Mouse (Mus musculus) left cerebral cortex, postnatal 10 days (tissue): ENCODE results near the gene Skil. TPM values are rescaled to one million over a fixed set of nuclear protein-coding genes. Genes with fewer than 3 reads are reported as not detected.
A peak's percentile ranks its signal among the peaks of the same experiment; 100 is the strongest.

ENCODE experiments used
- DNase-seq, 2 experiments: peaks; one replicate each; pipeline ENCODE4 v3.0.0; 2021 to 2022; ENCODE audit warnings: low spot score in 2 of 2, mixed read lengths in 1 of 2; ENCODE audit errors: extremely low spot score in 1 of 2
- intact Hi-C: fragments of 180-260 bp; cut with DNase I; formaldehyde crosslinking; loops from one replicate; pipeline ENCODE4 v1.15.1; 2025
- total RNA-seq, 2 experiments: library from RNA; stranded (reverse); gene quantifications; 2 replicates each; pipeline ENCODE4 v1.2.3; 2021

Skil gene
- total RNA-seq, result 10 to 100 TPM; 64.4 to 66.2 TPM

- DNase-seq, result peak; percentile 93 to 98
- intact Hi-C loops, result loop anchor here (5.0 kb wide), 1 partner anchor 37 kb away; no protein-coding TSS in a partner anchor
These were observed at the start of gene Skil for GRCm38 (mm10) chr3:31094531-31095178. Gene Skil (plus strand): TSS chr3:31095058.

DNA sequence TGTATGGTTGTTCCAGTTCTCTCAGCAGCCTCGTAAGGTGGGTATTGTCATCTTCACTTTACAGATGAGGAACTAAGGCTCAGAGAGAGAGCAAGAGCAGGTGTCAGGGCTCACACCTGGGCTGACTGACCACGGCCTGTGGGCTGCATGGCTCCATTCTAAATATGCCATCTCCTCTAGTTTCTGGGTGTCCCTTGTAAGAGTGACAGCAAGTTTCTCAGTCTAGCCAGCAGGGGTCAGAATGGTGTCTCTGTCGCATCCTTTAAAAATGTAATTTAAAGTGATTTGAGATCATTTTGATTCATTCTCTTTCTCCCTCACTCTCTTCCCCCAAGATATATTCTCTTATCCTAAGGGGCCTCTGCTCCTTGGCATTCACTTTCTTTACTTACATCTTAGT is 47.6 kb upstream of the Skil start:
- no peak for DNase-seq
- intact Hi-C loops, result no loop called here

DNA sequence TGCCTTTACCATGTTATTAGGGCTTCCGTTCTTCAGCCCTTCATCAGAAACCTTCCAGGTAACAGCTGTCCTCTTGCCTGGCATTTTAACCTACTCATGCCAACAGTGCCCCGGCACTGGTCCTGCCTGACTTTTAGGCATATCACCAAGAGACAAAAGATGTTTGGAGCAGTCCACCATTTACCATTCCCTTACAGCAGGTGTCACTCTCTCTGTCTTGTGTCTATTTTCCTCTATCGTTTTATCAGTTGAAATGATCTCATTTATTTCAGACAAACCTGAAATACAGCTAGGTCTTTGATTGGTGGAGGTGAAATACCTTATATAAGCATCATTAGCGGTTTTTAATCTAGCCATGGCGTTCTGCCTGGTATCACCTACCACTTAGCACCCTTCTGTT is 45.8 kb upstream of the Skil start:
- intact Hi-C loops, result no loop called here

DNA sequence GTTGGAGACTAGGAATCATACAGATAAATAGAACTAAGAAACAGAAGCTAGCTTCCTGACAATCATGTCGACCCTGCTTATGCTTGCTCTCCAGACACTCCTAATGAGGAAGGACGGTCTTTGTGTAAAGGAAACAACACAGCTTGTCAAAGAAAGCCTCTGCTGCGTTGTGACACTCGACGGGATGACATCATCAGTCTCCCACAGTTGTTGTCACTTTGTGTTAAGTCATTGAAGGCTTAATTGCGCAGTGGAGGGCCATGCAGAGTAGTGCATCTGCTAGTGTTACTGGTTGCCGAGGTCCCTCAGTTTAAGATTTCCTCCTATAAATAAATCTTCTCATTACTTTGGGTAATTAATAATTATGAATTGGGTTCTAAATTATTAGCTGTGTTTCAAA is 44.5 kb upstream of the Skil start:
- intact Hi-C loops, result loop anchor here (10.0 kb wide), 1 partner anchor 554 kb away; no protein-coding TSS in a partner anchor
- no peak for DNase-seq

More for the DNA sequence above, 45.8 kb upstream of the Skil start:
- no peak for DNase-seq

GRCm38 (mm10) chr3:31051730-31052129 is 43.1 kb upstream of the Skil start:
- DNase-seq, result no peak
- intact Hi-C loops, result loop anchor here (10.0 kb wide), 1 partner anchor 553 kb away; no protein-coding TSS in a partner anchor

- DNase-seq, result no peak
- intact Hi-C loops, result loop anchor here (10.0 kb wide), 1 partner anchor 552 kb away; no protein-coding TSS in a partner anchor
These were observed 41.7 kb upstream of the Skil start for GRCm38 (mm10) chr3:31053191-31053590.

- DNase-seq, result no peak
- intact Hi-C loops, result loop anchor here (5.0 to 10.0 kb wide), 3 partner anchors 42 to 550 kb away; partner anchors contain the start of gene Skil
These were observed 40.0 kb upstream of the Skil start for GRCm38 (mm10) chr3:31054888-31055287.

- peak in 1 of 2 experiments; percentile 38 for DNase-seq
These were observed 38.7 kb upstream of the Skil start for GRCm38 (mm10) chr3:31056047-31056650.

DNA sequence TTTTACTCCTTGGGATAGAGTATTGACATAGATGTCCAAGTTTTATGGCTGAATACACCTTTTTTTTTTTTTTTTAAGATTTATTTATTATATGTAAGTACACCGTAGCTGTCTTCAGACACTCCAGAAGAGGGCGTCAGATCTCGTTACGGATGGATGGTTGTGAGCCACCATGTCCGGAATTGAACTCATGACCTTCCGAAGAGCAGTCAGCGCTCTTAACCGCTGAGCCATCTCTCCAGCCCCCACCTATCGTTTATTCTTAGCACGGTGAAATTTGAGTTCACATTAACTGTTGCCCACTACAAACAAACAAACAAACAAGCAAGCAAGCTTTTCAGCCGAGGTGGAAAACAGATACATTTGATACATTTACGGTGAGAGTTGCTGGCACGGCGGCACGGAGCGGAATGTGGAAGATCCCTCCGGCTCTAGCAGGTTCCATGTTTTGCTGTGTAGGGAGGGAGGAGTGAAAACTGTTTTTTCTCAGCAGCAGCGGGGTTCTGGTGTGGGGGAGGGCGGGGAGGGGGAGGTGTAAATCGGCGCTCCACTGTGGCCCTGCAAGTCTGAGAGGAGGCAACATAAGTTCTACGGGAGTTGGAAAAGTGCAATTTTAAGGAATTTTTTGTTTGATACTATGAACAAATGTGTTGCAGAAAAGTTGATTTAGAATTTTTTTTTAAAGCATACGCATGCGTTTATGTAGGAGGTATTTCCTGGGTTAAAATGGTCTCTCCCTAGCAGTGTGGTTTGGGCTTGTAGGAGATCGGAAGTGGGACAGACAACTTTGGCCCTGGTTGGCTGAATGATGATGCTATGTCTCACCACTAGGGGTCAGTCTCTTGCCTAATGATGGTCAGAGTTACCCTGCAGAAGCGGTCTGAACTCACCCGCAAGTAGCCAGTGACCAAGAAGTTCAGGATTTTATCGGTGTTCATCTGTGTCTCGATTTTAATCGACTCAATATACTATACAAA is 37.9 kb upstream of the Skil start:
- intact Hi-C loops, result loop anchor here (1.0 to 10.0 kb wide), 4 partner anchors 40 to 548 kb away; partner anchors contain the start of gene Skil
- DNase-seq, result peak; percentile 76 to 78

More at GRCm38 (mm10) chr3:31056047-31056650, 38.7 kb upstream of the Skil start:
- intact Hi-C loops, result loop anchor here (5.0 to 10.0 kb wide), 3 partner anchors 41 to 549 kb away; partner anchors contain the start of gene Skil

DNA sequence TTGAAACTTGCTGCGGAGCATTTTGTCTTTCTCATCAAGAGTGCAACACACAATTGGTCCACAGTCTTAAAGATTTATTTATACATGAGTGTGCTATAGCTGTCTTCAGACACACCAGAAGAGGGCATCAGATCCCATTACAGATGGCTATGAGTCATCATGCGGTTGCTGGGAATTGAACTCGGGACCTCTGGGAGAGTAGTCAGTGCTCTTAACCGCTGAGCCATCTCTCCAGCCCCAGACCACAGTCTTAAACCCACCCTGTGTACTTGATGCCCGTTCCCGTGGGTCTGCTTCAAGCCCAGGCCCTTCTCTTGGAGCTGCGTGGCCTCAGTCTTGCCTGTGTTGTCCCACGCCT is 34.1 kb upstream of the Skil start:
- intact Hi-C loops, result no loop called here
- DNase-seq, result no peak

GRCm38 (mm10) chr3:31061103-31061785 is 33.6 kb upstream of the Skil start:
- intact Hi-C loops, result no loop called here
- DNase-seq, result no peak

- DNase-seq, result no peak
- intact Hi-C loops, result no loop called here
These were observed 33.1 kb upstream of the Skil start for GRCm38 (mm10) chr3:31061786-31062120.

- no peak for DNase-seq
- intact Hi-C loops, result no loop called here
These were observed 32.5 kb upstream of the Skil start for GRCm38 (mm10) chr3:31062325-31062724.

GRCm38 (mm10) chr3:31068482-31068881 is 26.4 kb upstream of the Skil start:
- intact Hi-C loops, result no loop called here
- DNase-seq, result no peak

GRCm38 (mm10) chr3:31071804-31072203 is 23.1 kb upstream of the Skil start:
- DNase-seq, result no peak
- intact Hi-C loops, result no loop called here

- intact Hi-C loops, result no loop called here
- DNase-seq, result no peak
These were observed 19.1 kb upstream of the Skil start for GRCm38 (mm10) chr3:31075808-31076207.

GRCm38 (mm10) chr3:31077068-31077703 is 17.7 kb upstream of the Skil start:
- intact Hi-C loops, result no loop called here

DNA sequence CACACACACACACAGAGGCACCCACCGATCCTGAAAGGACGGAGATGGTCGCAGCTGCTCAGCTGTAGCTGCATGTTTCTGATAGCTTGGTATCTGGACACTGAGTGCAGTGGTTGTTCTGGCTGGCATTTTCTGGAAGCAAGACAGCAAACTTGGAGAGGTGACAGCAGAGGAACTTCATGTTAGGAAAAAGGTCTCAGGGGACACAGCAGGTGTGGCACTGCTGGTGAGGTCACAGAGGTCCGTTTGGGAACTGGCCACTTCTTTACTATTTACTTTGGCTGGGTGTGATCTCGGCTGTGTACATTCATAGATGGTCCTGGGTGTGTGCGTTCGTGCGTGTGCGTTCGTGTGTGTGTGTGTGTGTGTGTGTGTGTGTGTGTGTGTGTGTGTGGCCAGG is 15.4 kb upstream of the Skil start:
- intact Hi-C loops, result no loop called here
- no peak for DNase-seq

More at GRCm38 (mm10) chr3:31077068-31077703, 17.7 kb upstream of the Skil start:
- DNase-seq, result no peak
